Mouse (Mus musculus) testis, postnatal 14 days (tissue): Measurements from ENCODE around the gene Car5a.

Experiments used
- DNase-seq: peaks from one replicate; pipeline ENCODE4 v3.0.0; 2021; ENCODE audit warnings: low spot score

Gene Car5a

GRCm38 (mm10) chr8:121955825-121956500, 11.3 kb upstream of the Car5a start:
- DNase-seq = no peak

- no peak for DNase-seq
Observed at GRCm38 (mm10) chr8:121954981-121955555, 10.4 kb upstream of the Car5a start.

- DNase-seq = no peak
Observed at GRCm38 (mm10) chr8:121953821-121954545, 9.3 kb upstream of the Car5a start.

GRCm38 (mm10) chr8:121952800-121953199, 8.1 kb upstream of the Car5a start:
- no peak for DNase-seq

- DNase-seq = no peak
Observed at GRCm38 (mm10) chr8:121952122-121952521, 7.4 kb upstream of the Car5a start.

- DNase-seq = peak; percentile 52
Observed at GRCm38 (mm10) chr8:121951656-121952009, 6.9 kb upstream of the Car5a start.

- peak; percentile 82 for DNase-seq
Observed at GRCm38 (mm10) chr8:121950749-121951655, 6.3 kb upstream of the Car5a start.

GRCm38 (mm10) chr8:121949941-121950748, 5.4 kb upstream of the Car5a start:
- DNase-seq = peak; percentile 99

- no peak for DNase-seq
Observed at GRCm38 (mm10) chr8:121949222-121949800, 4.6 kb upstream of the Car5a start, which contains the start of gene Banp. Gene Banp (plus strand): TSS chr8:121949750.

GRCm38 (mm10) chr8:121948321-121949145, 3.8 kb upstream of the Car5a start:
- no peak for DNase-seq

- DNase-seq = peak; percentile 84
Observed at GRCm38 (mm10) chr8:121947753-121948141, 3.0 kb upstream of the Car5a start.

GRCm38 (mm10) chr8:121947047-121947752, 2.5 kb upstream of the Car5a start:
- DNase-seq = no peak

GRCm38 (mm10) chr8:121946351-121946750, 1.6 kb upstream of the Car5a start:
- no peak for DNase-seq

GRCm38 (mm10) chr8:121943716-121944115, 988 bp downstream of the Car5a start:
- no peak for DNase-seq

GRCm38 (mm10) chr8:121943057-121943540, 1.6 kb downstream of the Car5a start:
- no peak for DNase-seq

GRCm38 (mm10) chr8:121938732-121939131, 6.0 kb downstream of the Car5a start:
- no peak for DNase-seq

- no peak for DNase-seq
Observed at GRCm38 (mm10) chr8:121936391-121936790, 8.3 kb downstream of the Car5a start.

GRCm38 (mm10) chr8:121935341-121936294, 9.1 kb downstream of the Car5a start:
- peak; percentile 55 for DNase-seq
